Comparison of ENCODE assay signal across 21 mouse cellular contexts in genomic region chr7:142331281-142331680, GRCm38 (mm10). TPM values are rescaled to one million over a fixed set of nuclear protein-coding genes. Genes with fewer than 3 reads are reported as not detected.
"Had no signal": no experiment of that assay in that cellular context is flagged by ENCODE, and none has a peak within 500 bp of the region (broad histone marks: within the 10 kb centered on the region; RNA-seq: fewer than 3 reads in every experiment).

No protein-coding gene starts in this region.

- H3K4me3 ChIP-seq: limb, embryonic 15.5 days; midbrain, embryonic 13.5 days had no signal

- H3K9me3 ChIP-seq: limb, embryonic 15.5 days; megakaryocyte, embryonic 14.5 days; midbrain, embryonic 13.5 days had no signal

- H3K27me3 ChIP-seq: limb, embryonic 15.5 days; midbrain, embryonic 13.5 days had no signal

- H3K27ac ChIP-seq: kidney, postnatal 0 days; limb, embryonic 15.5 days; macrophage; midbrain, embryonic 13.5 days had no signal

- DNase-seq: kidney, adult 9 months; kidney, postnatal 36 days; layer of hippocampus, adult 9-11 months; layer of hippocampus, postnatal 36 days; lung, embryonic 14.5 days; lung, postnatal 10 days; right cerebral cortex, postnatal 14 days; thymus, postnatal 4 days had no signal

- H3K4me2 ChIP-seq: limb, embryonic 15.5 days; lung, embryonic 14.5 days; midbrain, embryonic 13.5 days had no signal

- H3K36me3 ChIP-seq: limb, embryonic 15.5 days; midbrain, embryonic 13.5 days had no signal

- ATAC-seq: midbrain, embryonic 13.5 days had no signal

- H3K9ac ChIP-seq: limb, embryonic 15.5 days; lung, embryonic 14.5 days; midbrain, embryonic 13.5 days had no signal

RNA-seq across cellular contexts. Expression of gene Krtap5-4, which starts 27.9 kb away (rescaled TPM):
- total RNA-seq: layer of hippocampus, adult 18-20 months; layer of hippocampus, postnatal 36 days; left cerebral cortex, adult 8-10 months; left cerebral cortex, postnatal 25 days; midbrain, postnatal 0 days had no signal
- polyA plus RNA-seq: kidney, postnatal 0 days; limb, embryonic 11.5 days; limb, embryonic 15.5 days; lung, embryonic 14.5 days; macrophage; midbrain, embryonic 13.5 days; midbrain, postnatal 0 days; neural tube, embryonic 14.5 days; spleen, adult 2 months; stomach, embryonic 16.5 days had no signal

RNA-seq across cellular contexts. Expression of gene Krtap5-1, which starts 34.4 kb away (rescaled TPM):
- total RNA-seq: layer of hippocampus, adult 18-20 months; layer of hippocampus, postnatal 36 days; left cerebral cortex, adult 8-10 months; left cerebral cortex, postnatal 25 days; midbrain, postnatal 0 days had no signal
- polyA plus RNA-seq: kidney, postnatal 0 days; limb, embryonic 11.5 days; limb, embryonic 15.5 days; lung, embryonic 14.5 days; macrophage; midbrain, embryonic 13.5 days; midbrain, postnatal 0 days; neural tube, embryonic 14.5 days; spleen, adult 2 months; stomach, embryonic 16.5 days had no signal

RNA-seq across cellular contexts. Expression of gene Ifitm10, which starts 42.3 kb away (rescaled TPM):
- polyA plus RNA-seq: macrophage had no signal

RNA-seq across cellular contexts. Expression of gene Gm49369, which starts 51.2 kb away (rescaled TPM):
- total RNA-seq: layer of hippocampus, postnatal 36 days; midbrain, postnatal 0 days had no signal
- polyA plus RNA-seq: kidney, postnatal 0 days; limb, embryonic 15.5 days; lung, embryonic 14.5 days; midbrain, embryonic 13.5 days; midbrain, postnatal 0 days; spleen, adult 2 months; stomach, embryonic 16.5 days had no signal
